Mouse (Mus musculus) liver, embryonic 16.5 days (tissue): Measurements from ENCODE around the gene Cdk14. TPM values are rescaled to one million over a fixed set of nuclear protein-coding genes. Genes with fewer than 3 reads are reported as not detected.

Experiments used
- ATAC-seq: fragments of 200-750 bp; cut with Nextera tagmentation; 2 replicates; pipeline ENCODE4 v1.8.0; 2017; ENCODE audit warnings: low read depth, mild to moderate bottlenecking, moderate number of reproducible peaks, moderate library complexity
- H3K27ac ChIP-seq: fragments of 300-500 bp; sonication (generic); 2 replicates; pipeline ENCODE4 v1.5.1; 2014; ENCODE audit warnings: mild to moderate bottlenecking, low read length
- H3K27me3 ChIP-seq: fragments of 300-500 bp; sonication (generic); 2 replicates; pipeline ENCODE4 v1.6.1; 2014; ENCODE audit warnings: low read depth, low read length, mixed read lengths; ENCODE audit not compliant: control insufficient read depth, insufficient read depth
- H3K36me3 ChIP-seq: fragments of 300-500 bp; sonication (generic); 2 replicates; pipeline ENCODE4 v1.6.1; 2014; ENCODE audit warnings: mild to moderate bottlenecking; ENCODE audit not compliant: control insufficient read depth, insufficient read depth
- H3K4me1 ChIP-seq: fragments of 300-500 bp; sonication (generic); 2 replicates; pipeline ENCODE4 v1.6.1; 2014; ENCODE audit warnings: low read depth, low read length, mixed read lengths; ENCODE audit not compliant: control insufficient read depth
- H3K4me2 ChIP-seq: fragments of 300-500 bp; sonication (generic); 2 replicates; pipeline ENCODE4 v1.6.1; 2014; ENCODE audit warnings: low read depth, low read length, mixed read lengths
- H3K4me3 ChIP-seq: fragments of 300-500 bp; sonication (generic); 2 replicates; pipeline ENCODE4 v1.5.1; 2014; ENCODE audit warnings: low read depth, mild to moderate bottlenecking, low read length
- H3K9ac ChIP-seq: fragments of 300-500 bp; sonication (generic); 2 replicates; pipeline ENCODE4 v1.6.1; 2014; ENCODE audit warnings: low read depth, low read length
- H3K9me3 ChIP-seq: fragments of 300-500 bp; sonication (generic); replicated peaks from 2 replicates; pipeline ENCODE4 v1.6.1; 2016; ENCODE audit warnings: low read length; ENCODE audit not compliant: control insufficient read depth
- WGBS: fragments of 180-500 bp; shearing (Covaris S2); extraction: QIAGEN DNeasy Blood & Tissue Kit; methylation state at CpG from one replicate; pipeline ENCODE4 v1.1.7; 2014; ENCODE audit not compliant: insufficient replicate concordance; 5-methylcytosine and 5-hydroxymethylcytosine counted together
- polyA plus RNA-seq: library from polyadenylated mRNA; unstranded; fragments of >200 nt; fragmentation: Nextera tagmentation; extraction: Ambion mirVana; gene quantifications from 2 replicates; pipeline ENCODE4 v1.2.1, GENCODE M21; 2015

The Cdk14 gene
- polyA plus RNA-seq, 1 experiment from 2014 or later = 1.1 TPM

DNA sequence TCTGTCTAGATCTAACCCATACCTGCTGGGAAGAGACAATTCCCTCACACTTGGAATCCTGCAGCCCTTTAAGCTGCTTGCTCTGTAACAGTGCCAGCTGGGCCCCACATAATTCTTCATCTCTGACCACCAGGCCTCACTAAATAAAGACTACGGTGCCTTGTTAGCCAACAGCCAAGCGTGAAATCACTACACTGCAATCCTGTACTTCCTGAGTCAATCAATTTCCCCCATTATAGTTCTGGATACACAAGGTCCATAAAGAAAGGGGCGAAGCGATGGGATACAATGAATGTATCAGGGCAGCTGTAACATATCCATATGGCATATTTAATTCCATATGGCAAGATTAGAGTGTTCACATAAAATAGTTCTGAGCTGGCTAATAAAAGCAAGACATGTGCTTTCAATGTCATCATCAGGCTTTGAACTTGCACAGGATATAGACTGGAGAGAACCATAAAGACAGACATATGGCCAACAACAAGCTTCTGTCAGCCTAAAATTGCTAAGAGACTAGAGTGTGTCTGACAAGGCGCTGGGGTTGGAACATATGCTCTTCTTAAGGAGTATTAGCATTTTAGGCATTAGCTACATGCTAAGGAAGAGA, 562.0 kb downstream of the Cdk14 start:
- Histone ChIP-seq H3K27ac (no peak overlapping the region), H3K4me1 (no peaks in the 10 kb centered on the region), H3K9ac (no peak overlapping the region), H3K36me3 (no peaks in the 10 kb centered on the region), H3K4me2 (no peak overlapping the region), H3K9me3 (no peaks in the 10 kb centered on the region), H3K4me3 (no peak overlapping the region), H3K27me3 (no peaks in the 10 kb centered on the region)
- no peak for ATAC-seq
- WGBS = 70% methylated on average over 5 of the region's 5 CpGs

DNA sequence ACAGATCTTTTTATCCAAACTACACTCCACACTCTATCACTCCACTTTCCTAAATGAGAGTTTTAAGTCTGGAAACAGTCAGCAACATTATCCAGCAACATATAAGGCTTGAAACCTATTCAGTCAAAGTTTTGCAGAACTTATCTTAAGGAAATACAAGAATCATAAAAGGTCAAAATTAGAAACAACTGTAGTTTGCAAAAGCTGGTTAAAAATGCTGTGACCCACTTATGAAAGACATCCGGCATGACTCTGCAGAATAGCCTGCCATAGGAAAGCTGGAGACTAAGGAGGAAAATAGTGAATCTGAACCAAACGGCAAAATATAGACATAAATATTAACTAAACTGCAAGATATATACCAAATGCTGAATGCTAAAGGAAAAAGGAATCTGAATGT, 566.6 kb downstream of the Cdk14 start:
- no peak overlapping the region for H3K27ac ChIP-seq
- H3K27me3 ChIP-seq = no peaks in the 10 kb centered on the region
- ATAC-seq = no peak
- no peak overlapping the region for H3K4me2 ChIP-seq
- WGBS = 65% methylated on average over 2 of the region's 2 CpGs
- no peak overlapping the region for H3K9ac ChIP-seq
- no peaks in the 10 kb centered on the region for H3K9me3 ChIP-seq
- no peak overlapping the region for H3K4me3 ChIP-seq
- no peaks in the 10 kb centered on the region for H3K36me3 ChIP-seq
- no peaks in the 10 kb centered on the region for H3K4me1 ChIP-seq

DNA sequence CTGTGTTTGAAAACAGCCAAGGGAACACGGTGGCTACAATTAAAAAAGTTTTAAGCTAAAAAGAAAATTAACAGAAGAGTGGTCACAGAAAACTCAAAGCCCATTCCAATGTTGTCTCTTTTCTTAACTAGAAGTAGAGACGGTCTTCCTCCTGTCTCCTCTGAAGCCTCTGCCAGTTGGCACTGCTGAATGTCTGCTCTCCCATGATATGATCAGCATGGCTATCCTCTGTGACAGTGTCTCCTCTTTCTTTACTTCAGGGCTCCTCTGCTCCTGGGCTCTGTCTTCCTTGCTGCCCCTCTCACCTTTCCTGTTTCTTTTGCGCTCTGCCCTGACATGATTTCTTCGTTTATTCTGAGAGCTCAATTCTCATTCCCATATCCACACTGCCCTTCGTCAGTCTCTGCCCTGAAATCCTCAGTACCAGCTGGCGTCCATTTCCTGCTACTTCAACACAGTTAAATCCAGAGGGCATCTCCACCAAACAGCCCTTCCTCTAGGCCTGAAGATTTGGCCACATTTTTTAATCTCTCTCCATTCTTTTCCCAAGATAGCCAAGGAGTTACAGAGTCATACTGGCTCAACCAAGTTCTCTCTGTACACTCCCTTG, 567.3 kb downstream of the Cdk14 start:
- Histone ChIP-seq H3K27ac (no peak overlapping the region), H3K27me3 (no peaks in the 10 kb centered on the region), H3K4me3 (no peak overlapping the region), H3K4me2 (no peak overlapping the region), H3K36me3 (no peaks in the 10 kb centered on the region), H3K9me3 (no peaks in the 10 kb centered on the region), H3K4me1 (no peaks in the 10 kb centered on the region), H3K9ac (no peak overlapping the region)
- no peak for ATAC-seq
- 47% methylated on average over 6 of the region's 6 CpGs for WGBS

DNA sequence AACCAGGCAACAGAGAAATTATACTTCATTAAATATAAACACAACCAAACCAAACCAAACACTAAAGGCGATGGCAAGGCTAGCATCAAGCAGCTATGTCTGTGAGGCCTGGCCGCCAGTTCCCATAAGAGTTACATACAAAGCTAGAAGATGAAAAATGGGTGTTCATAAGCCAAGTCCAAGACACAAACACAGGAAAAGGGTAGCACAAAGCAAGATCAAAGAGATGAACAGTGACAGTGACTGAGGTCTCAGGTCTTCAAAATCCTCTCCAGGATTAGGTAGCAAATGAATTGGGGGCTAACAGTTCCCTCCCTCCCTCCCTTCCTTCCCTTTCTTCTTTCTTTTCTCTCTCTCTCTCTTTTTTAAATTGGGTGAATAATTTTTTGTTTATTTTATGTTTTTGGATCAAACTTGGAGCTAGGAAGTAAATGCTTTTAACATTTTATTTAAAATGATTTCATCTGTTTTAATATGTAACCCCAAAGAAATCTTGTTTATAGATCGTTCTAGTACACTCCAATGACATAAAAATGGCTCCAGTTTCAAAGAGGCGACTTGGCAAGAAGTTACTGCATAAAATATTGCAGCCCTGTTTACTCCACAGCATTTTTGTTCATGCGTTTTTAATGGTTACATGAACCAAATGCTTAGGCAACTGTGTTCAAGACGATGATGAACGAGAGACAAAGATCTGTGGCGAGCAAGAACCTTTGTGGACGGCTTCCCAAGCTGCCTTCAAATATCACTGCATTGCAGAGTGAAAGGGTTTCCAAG, 568.0 kb downstream of the Cdk14 start:
- no peaks in the 10 kb centered on the region for H3K4me1 ChIP-seq
- H3K4me2 ChIP-seq = no peak overlapping the region
- no peak overlapping the region for H3K27ac ChIP-seq
- 68% methylated on average over 9 of the region's 9 CpGs for WGBS
- ATAC-seq = no peak
- H3K36me3 ChIP-seq = no peaks in the 10 kb centered on the region
- H3K4me3 ChIP-seq = no peak overlapping the region
- no peak overlapping the region for H3K9ac ChIP-seq
- no peaks in the 10 kb centered on the region for H3K27me3 ChIP-seq
- no peaks in the 10 kb centered on the region for H3K9me3 ChIP-seq

DNA sequence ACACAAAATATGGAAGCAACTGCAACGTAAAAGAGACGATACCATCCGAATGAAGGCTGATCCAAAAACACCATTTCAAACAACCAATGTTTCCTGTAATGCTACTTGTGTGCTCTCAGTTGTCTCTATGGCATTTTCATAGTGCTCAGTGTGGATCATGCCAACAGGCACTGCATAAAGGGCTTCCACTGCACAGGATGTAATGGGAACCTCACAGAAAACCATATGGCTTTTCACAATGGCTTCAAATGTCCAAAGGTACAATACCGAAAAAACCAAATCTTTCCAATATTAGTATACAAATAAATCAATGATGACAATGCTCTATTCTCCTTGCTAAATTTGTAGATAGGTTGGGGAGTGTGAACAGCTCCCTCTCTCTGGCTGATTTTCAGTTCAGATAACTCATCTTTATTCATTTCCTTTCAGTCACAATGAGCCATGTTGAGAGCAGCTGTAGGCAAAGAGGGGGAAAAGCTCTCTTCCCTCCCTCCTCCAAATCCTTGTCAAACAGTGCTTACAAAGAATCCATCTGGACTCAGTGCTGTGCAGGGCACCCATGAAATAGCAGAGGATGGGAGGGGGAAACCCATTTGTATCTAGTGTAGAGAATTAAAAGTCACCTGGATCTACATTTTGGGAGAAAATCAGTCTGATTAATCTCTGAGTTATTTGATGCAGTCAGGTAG, 568.7 kb downstream of the Cdk14 start:
- 72% methylated on average over 4 of the region's 4 CpGs for WGBS
- Histone ChIP-seq H3K9ac (no peak overlapping the region), H3K4me1 (no peaks in the 10 kb centered on the region), H3K4me3 (no peak overlapping the region), H3K36me3 (no peaks in the 10 kb centered on the region), H3K4me2 (no peak overlapping the region), H3K27ac (no peak overlapping the region), H3K27me3 (no peaks in the 10 kb centered on the region), H3K9me3 (no peaks in the 10 kb centered on the region)
- ATAC-seq = no peak

DNA sequence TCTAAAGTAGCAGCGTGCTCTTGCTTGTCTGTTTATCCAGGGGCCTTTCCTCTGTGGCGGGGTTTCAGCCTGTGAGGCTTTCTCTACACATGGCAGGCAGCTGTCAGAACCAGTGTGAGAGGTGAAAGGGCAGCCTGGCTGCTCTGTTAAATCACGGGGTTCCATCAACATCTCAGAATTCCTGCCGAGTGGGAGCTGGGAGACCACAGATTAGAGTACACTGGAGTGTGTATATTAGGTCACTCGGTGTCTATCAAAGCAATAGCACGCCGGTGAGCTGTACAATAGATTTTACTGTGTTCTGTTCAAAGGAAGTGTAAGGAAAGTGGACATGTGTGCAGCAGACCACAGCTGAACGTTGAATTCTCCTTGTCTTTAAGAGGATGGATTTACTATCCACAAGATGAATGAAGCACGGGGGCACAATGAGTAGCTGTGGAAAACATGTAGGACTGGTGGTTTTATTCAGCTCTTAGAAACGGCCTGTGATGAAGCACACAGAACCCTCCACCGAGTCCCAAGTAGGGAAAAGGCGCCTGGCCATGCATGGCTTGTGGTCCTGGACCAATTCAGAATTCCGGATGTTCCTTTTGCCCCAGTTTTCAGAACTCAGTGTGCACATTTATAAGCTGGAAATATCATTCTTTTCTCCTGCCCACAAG, 585.2 kb downstream of the Cdk14 start:
- no peak overlapping the region for H3K9ac ChIP-seq
- WGBS = 48% methylated on average over 13 of the region's 13 CpGs
- no peaks in the 10 kb centered on the region for H3K27me3 ChIP-seq
- no peak overlapping the region for H3K4me3 ChIP-seq
- no peak overlapping the region for H3K4me2 ChIP-seq
- H3K4me1 ChIP-seq = no peaks in the 10 kb centered on the region
- ATAC-seq = no peak
- no peaks in the 10 kb centered on the region for H3K9me3 ChIP-seq
- H3K27ac ChIP-seq = no peak overlapping the region
- H3K36me3 ChIP-seq = no peaks in the 10 kb centered on the region

DNA sequence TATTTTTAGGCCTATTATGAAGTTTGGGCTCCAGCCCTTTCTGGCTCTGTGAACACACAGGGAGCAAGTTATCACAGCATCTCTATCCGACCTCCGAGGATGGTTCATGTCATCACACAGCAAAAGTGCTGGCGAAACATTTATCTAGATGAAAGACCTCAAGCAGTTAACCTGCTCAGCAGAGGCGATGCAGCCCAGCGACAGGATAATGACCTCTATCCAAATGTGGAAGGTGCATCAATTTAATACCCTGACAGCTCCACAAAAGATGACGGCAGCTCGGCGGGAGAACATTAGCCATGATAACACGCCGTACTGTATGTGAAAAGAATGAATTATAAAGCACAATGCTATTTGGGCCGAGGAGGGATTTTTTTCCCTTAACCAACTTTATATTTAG, 586.2 kb downstream of the Cdk14 start:
- H3K4me2 ChIP-seq = no peak overlapping the region
- no peak overlapping the region for H3K9ac ChIP-seq
- no peak for ATAC-seq
- H3K4me1 ChIP-seq = no peaks in the 10 kb centered on the region
- H3K27ac ChIP-seq = no peak overlapping the region
- no peaks in the 10 kb centered on the region for H3K9me3 ChIP-seq
- 67% methylated on average over 11 of the region's 11 CpGs for WGBS
- H3K36me3 ChIP-seq = no peaks in the 10 kb centered on the region
- no peak overlapping the region for H3K4me3 ChIP-seq
- H3K27me3 ChIP-seq = no peaks in the 10 kb centered on the region

DNA sequence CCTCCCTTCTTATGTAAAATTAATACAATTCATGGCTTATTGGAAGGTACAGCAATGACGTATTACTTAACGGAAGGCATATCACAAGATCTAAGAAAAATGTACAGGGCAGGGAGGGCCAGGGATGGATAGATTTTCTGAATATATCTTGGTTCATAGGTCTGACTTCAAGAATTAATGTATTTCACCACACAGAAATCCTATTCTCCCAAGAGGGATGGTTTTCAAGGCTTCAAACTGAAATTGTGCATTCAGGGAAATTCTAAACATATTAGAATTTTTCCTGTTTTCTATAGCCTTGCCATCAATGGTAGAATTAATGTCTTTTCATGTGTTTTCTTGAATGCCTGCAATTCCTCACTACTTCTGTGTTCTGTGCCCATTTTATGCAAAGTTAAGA, 593.2 kb downstream of the Cdk14 start:
- H3K9ac ChIP-seq = no peak overlapping the region
- no peak overlapping the region for H3K4me2 ChIP-seq
- ATAC-seq = no peak
- H3K9me3 ChIP-seq = no peaks in the 10 kb centered on the region
- H3K27me3 ChIP-seq = no peaks in the 10 kb centered on the region
- H3K27ac ChIP-seq = no peak overlapping the region
- no peaks in the 10 kb centered on the region for H3K36me3 ChIP-seq
- H3K4me1 ChIP-seq = no peaks in the 10 kb centered on the region
- H3K4me3 ChIP-seq = no peak overlapping the region
- 85% methylated on average over 2 of the region's 2 CpGs for WGBS
